Mouse (Mus musculus) forebrain, embryonic 14.5 days (tissue): Measurements from ENCODE around the gene Bloc1s3. TPM values are rescaled to one million over a fixed set of nuclear protein-coding genes. Genes with fewer than 3 reads are reported as not detected.

ENCODE experiments used
- ATAC-seq: fragments of 200-750 bp; cut with Nextera tagmentation; 2 replicates; pipeline ENCODE4 v1.8.0; 2017; ENCODE audit warnings: mild to moderate bottlenecking, moderate library complexity
- DNase-seq: peaks from one replicate; pipeline ENCODE4 v3.0.0-alpha.2; 2015; ENCODE audit warnings: low spot score
- H3K27ac ChIP-seq: fragments of 300-500 bp; sonication (generic); 2 replicates; pipeline ENCODE4 v1.5.1; 2014; ENCODE audit warnings: low read depth, mild to moderate bottlenecking, control low read depth, low read length, moderate library complexity
- H3K27me3 ChIP-seq: fragments of 300-500 bp; sonication (generic); replicated peaks from 2 replicates; pipeline ENCODE4 v1.6.1; 2014; ENCODE audit warnings: low read length, control low read depth, mixed read lengths; ENCODE audit not compliant: control insufficient read depth, insufficient read depth
- H3K36me3 ChIP-seq: fragments of 300-500 bp; sonication (generic); 2 replicates; pipeline ENCODE4 v1.6.1; 2014; ENCODE audit warnings: low read length, control low read depth; ENCODE audit not compliant: control insufficient read depth, insufficient read depth
- H3K4me1 ChIP-seq: fragments of 300-500 bp; sonication (generic); 2 replicates; pipeline ENCODE4 v1.6.1; 2014; ENCODE audit warnings: antibody characterized with exemption, low read length, control low read depth; ENCODE audit not compliant: control insufficient read depth, insufficient read depth
- H3K4me2 ChIP-seq: fragments of 300-500 bp; sonication (generic); 2 replicates; pipeline ENCODE4 v1.6.1; 2014; ENCODE audit warnings: mild to moderate bottlenecking, control low read depth, low read length
- H3K4me3 ChIP-seq: fragments of 300-500 bp; sonication (generic); 2 replicates; pipeline ENCODE4 v1.5.1; 2014; ENCODE audit warnings: low read depth, low read length, control low read depth
- H3K9ac ChIP-seq: fragments of 300-500 bp; sonication (generic); 2 replicates; pipeline ENCODE4 v1.6.1; 2014; ENCODE audit warnings: mild to moderate bottlenecking, low read length, control low read depth, moderate library complexity
- H3K9me3 ChIP-seq: fragments of 300-500 bp; sonication (generic); replicated peaks from 2 replicates; pipeline ENCODE4 v1.6.1; 2016; ENCODE audit warnings: low read length, control low read depth, mixed read lengths; ENCODE audit not compliant: control insufficient read depth
- WGBS: fragments of 180-500 bp; shearing (Covaris S2); extraction: QIAGEN DNeasy Blood & Tissue Kit; methylation state at CpG from one replicate; pipeline ENCODE4 v1.1.7; 2014; 5-methylcytosine and 5-hydroxymethylcytosine counted together
- polyA plus RNA-seq: library from polyadenylated mRNA; unstranded; fragments of >200 nt; fragmentation: Nextera tagmentation; extraction: Ambion mirVana; gene quantifications from 2 replicates; pipeline ENCODE4 v1.2.1, GENCODE M21; 2014

Gene Bloc1s3
- polyA plus RNA-seq, 1 experiment from 2014 or later = 2.3 TPM

DNA sequence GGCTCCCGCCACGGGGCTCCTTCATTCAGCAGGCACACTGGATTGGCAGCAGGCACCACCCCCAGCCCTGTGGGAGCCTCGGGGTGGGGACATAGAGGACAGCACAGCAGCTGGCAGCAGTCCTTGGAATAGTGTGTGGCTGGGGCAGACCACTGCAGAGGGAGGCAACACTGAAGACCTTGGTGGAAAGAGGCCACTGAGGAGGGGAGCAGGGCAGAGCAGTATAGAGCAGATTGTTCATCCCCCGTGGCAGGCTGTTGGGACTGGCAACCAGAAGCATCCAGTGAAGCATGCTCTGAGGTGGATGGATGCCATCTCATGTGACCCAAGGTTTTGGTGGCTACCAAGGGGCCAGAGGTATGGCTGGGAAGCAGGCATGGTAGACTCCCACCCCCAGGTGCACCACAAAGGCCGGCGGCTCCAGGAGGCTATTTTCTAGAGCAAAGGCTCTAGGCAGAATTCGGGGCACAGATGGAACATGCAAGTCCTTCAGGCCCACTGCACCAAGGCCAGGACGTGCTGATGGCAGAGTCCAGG lies 34.1 kb upstream of the Bloc1s3 start:
- ATAC-seq (peak; percentile 92), DNase-seq (peak; percentile 86)
- 45% methylated on average over 8 of the region's 8 CpGs for whole genome bisulfite sequencing
- peak overlapping the region; percentile 62 for H3K27ac ChIP-seq
- no peaks in the 10 kb centered on the region for H3K36me3 ChIP-seq
- peaks cover 16% of the 10 kb centered on the region for H3K4me1 ChIP-seq
- no peak overlapping the region for H3K4me3 ChIP-seq
- no peaks in the 10 kb centered on the region for H3K9me3 ChIP-seq
- no peaks in the 10 kb centered on the region for H3K27me3 ChIP-seq
- no peak overlapping the region for H3K4me2 ChIP-seq
- H3K9ac ChIP-seq = no peak overlapping the region

DNA sequence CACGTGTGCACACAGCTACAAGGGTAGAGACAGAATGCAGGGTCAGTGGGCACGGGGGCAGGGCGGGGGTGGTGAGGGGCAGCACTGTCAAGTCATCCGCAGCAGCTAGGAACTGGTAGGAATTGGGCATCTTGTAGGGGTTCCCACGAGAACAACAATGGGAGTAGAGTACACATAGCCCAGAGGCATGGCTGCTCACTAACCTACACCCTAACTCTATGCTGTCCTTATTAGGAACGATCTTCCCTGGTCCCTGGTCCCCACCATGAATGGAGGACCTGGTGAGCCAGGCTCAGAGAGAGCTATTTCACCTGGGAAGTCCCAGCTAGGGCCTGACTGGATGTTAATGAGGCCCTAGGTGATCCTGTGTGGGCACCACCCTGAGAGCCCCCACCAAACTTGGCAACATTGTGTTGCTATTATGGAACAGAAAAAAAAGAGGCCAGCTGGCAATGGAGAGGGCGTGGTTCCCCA lies 33.6 kb upstream of the Bloc1s3 start:
- Histone ChIP-seq H3K27me3 (no peaks in the 10 kb centered on the region), H3K4me1 (peaks cover 16% of the 10 kb centered on the region), H3K9ac (no peak overlapping the region), H3K4me2 (no peak overlapping the region), H3K4me3 (no peak overlapping the region), H3K36me3 (no peaks in the 10 kb centered on the region), H3K9me3 (no peaks in the 10 kb centered on the region), H3K27ac (peak overlapping the region; percentile 62; the same call in 1 of the 2 replicates)
- DNase-seq = no peak
- 54% methylated on average over 7 of the region's 7 CpGs for WGBS
- ATAC-seq = no peak; the same call in 1 of the 2 replicates

DNA sequence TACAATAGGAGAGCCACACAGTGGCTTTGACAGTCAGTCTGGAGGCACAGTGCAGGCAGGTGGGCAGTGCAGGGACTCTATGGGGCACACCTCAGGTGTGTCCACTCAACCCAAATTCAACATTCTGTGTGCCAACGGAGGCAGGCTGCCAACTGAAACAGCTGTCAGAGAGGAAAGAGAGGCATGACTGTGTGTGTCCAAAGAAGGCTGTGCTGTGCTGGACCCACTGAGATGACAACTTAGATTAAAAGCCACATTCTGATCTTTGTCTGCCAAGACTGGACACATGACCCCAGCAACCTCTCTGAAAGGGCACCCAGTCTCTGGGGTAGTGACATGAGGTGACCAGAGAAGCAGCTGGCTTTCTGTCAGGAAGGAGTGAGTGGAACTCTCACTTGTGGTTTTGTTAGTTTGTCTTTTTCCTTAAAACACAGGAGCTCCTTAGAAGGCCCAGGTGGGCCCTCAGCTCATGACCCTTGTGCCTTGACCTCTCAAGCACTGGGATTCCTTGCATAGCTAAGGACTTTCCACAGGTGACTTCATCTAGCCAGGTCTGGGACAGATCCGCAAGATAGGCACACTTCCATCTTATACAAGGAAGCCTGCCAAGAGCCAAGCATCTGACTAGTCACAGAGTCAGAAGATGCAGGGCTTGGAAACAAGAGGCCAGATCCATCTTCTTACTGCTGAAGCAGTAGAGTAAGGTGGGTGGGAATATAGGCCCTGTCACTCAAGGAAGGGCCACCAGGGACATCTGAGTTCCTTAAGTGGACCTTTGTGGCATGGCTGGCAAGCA lies 32.8 kb upstream of the Bloc1s3 start:
- Histone ChIP-seq H3K4me2 (no peak overlapping the region), H3K4me3 (no peak overlapping the region), H3K36me3 (no peaks in the 10 kb centered on the region), H3K4me1 (peaks cover 16% of the 10 kb centered on the region), H3K9ac (no peak overlapping the region), H3K9me3 (no peaks in the 10 kb centered on the region), H3K27ac (peak overlapping the region; percentile 62; the same call in 1 of the 2 replicates), H3K27me3 (no peaks in the 10 kb centered on the region)
- ATAC-seq (no peak), DNase-seq (no peak)
- WGBS = 78% methylated on average over 2 of the region's 2 CpGs

DNA sequence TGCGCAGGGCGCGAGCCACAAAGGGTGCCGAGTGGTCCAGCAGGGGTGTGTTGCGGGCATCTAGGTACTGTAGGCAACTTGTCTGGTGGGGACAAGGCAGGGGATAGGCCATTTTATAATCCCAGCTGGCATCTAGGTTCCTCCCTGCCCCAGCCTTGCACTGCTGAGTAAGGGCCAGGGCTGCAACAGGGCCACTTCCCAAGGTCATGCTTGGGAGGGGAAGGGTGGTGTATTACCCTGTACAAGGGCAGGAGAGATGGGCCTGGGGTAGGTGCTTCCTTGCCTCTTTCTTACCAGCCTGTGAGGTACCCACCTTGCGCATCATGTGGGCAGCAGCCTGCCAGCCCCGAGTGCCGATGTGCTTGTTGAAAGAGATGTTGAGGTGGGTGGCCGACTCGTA lies 26.5 kb upstream of the Bloc1s3 start:
- WGBS = 95% methylated on average over 10 of the region's 10 CpGs
- no peaks in the 10 kb centered on the region for H3K27me3 ChIP-seq
- no peak overlapping the region for H3K4me3 ChIP-seq
- no peak overlapping the region for H3K4me2 ChIP-seq
- no peaks in the 10 kb centered on the region for H3K9me3 ChIP-seq
- H3K36me3 ChIP-seq = peaks cover 59% of the 10 kb centered on the region
- no peak overlapping the region for H3K27ac ChIP-seq
- H3K4me1 ChIP-seq = no peaks in the 10 kb centered on the region
- ATAC-seq (no peak), DNase-seq (no peak)
- H3K9ac ChIP-seq = no peak overlapping the region

DNA sequence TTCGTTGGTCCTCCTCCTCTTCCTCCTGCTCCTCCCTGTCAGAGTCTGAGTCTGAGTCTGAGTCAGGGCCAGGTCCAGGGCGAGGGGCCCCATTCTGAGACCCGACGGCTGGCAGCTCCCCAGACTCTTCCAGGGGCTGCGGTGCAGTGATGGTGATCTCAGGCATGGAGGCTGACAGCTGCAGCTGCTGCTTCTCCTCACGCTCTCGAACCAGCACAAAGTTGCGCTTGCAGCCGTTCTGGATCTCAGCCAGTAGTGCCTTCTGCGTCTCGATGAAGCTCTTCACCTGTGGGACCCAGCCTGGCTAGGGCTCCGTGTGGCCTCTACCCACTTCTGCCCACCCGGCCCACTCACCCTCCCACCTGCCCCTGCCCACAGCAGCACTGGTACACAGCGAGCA lies 24.1 kb upstream of the Bloc1s3 start:
- ATAC-seq (no peak), DNase-seq (no peak)
- Histone ChIP-seq H3K4me2 (no peak overlapping the region), H3K9me3 (no peaks in the 10 kb centered on the region), H3K9ac (no peak overlapping the region), H3K27ac (no peak overlapping the region), H3K36me3 (peaks cover 70% of the 10 kb centered on the region), H3K4me1 (no peaks in the 10 kb centered on the region), H3K4me3 (no peak overlapping the region), H3K27me3 (no peaks in the 10 kb centered on the region)
- WGBS = 88% methylated on average over 14 of the region's 14 CpGs

DNA sequence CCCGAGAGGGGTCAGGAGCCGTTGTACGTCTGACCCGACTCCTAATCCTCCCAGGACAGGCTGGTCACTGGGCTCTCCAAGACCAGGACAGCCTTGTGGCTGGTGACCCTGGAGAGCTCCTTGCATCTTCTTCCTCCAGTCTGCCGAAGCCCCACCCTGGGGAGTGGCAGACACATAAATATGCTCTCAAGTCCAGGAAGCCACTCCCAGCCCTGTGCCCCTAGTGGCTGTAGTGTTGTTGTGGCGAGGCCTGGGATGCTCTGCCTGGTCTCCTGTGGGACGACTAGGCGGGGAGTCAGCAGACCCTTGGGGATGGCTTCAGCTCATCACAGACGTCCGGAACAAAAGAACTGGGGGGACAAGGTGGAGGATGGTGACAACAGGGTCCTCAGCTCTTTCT lies 22.9 kb upstream of the Bloc1s3 start:
- Histone ChIP-seq H3K9me3 (no peaks in the 10 kb centered on the region), H3K36me3 (peaks cover 70% of the 10 kb centered on the region), H3K4me1 (no peaks in the 10 kb centered on the region), H3K4me2 (no peak overlapping the region), H3K4me3 (no peak overlapping the region), H3K27me3 (no peaks in the 10 kb centered on the region), H3K9ac (no peak overlapping the region), H3K27ac (no peak overlapping the region)
- 81% methylated on average over 10 of the region's 10 CpGs for WGBS
- DNase-seq = no peak
- ATAC-seq = no peak

DNA sequence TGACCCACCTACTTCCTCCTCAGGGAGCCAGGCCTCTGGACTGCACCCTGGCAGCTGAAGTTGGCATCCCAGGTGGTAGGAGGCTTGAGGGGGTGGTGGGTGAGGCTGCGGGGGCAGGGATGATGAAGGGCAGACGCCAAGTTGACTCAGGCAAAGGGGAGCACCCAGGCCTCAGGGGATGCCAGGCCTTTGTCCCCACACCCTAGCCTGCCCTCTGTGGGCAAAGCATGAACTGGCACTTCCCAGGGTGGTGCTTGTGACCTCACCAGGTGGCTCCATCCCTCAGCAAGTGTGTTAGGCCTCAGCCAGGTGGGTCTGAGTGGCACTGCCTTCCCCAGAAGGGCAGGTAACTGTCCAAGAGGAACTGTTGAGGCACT lies 16.9 kb upstream of the Bloc1s3 start:
- no peak overlapping the region for H3K4me3 ChIP-seq
- H3K27me3 ChIP-seq = peaks cover 53% of the 10 kb centered on the region
- H3K36me3 ChIP-seq = peaks cover 14% of the 10 kb centered on the region
- H3K9me3 ChIP-seq = no peaks in the 10 kb centered on the region
- no peak overlapping the region for H3K9ac ChIP-seq
- no peak overlapping the region for H3K27ac ChIP-seq
- no peak for DNase-seq
- no peak overlapping the region for H3K4me2 ChIP-seq
- peaks cover 9% of the 10 kb centered on the region for H3K4me1 ChIP-seq
- WGBS = 64% methylated on average over 2 of the region's 2 CpGs
- ATAC-seq = no peak

DNA sequence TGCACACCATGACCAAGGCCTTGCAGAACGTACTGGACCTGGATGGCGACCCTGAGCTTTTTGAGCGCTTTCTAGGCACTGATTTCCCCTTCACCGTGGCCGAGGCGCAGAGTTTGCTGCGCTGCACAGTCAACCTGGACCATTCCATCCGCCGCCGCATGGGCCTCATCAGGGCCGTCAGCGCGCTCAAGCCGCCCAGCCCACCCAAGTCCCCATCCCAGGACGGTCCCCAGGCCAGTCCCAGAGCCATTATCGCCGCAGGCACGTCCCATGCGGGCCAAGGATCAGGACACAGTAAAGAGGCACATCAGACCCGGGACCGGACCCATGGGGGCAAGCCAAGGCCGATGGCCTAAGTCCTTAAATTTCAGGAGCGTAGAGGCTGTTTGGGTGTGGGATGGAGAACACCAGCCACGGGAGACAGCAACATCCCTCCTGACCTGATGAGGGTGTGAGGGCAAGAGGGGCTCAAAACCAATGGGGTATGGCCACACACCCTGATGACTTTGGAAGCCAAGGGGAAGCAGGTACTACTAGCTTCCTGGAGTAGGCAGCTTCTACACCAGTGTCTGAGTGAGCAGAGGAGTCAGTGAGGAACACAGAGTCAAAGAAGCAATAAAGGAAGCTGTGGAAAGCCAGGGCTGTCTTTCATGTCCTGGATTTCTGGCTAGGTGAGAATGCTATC lies 16.4 kb upstream of the Bloc1s3 start:
- Histone ChIP-seq H3K4me1 (peaks cover 9% of the 10 kb centered on the region), H3K36me3 (peaks cover 10% of the 10 kb centered on the region), H3K27me3 (peaks cover 59% of the 10 kb centered on the region), H3K27ac (no peak overlapping the region), H3K4me2 (peak overlapping the region; percentile 75), H3K9me3 (no peaks in the 10 kb centered on the region), H3K4me3 (peak overlapping the region; percentile 35), H3K9ac (peak overlapping the region; percentile 54)
- DNase-seq (no peak), ATAC-seq (peak; percentile 40)
- 17% methylated on average over 24 of the region's 24 CpGs for WGBS
